Mouse (Mus musculus): ENCODE measurements around the gene 1700067P10Rik. TPM values are rescaled to one million over a fixed set of nuclear protein-coding genes. Genes with fewer than 3 reads are reported as not detected.

1700067P10Rik gene
- polyA plus RNA-seq, 1 experiment = not detected

DNA sequence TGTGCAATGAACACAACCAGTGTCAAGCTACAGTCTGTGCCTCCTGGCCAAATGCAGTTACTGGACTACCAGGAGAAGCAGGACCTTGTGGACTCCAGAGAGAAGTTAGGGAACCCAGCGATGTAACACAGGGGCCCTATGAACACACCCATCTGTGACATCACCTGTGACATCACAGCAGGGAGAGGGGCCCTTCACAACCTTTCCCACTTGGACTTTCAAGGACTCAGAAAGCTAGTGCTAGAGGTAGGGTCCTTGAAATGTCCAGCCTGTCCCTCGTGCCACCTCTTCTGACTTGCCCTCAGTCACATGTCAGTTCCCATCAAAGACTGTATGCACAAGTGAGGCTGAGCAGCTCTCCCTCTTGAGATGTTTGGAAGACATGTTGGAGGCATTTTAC is 327 bp downstream of the 1700067P10Rik start:
- H3K4me3 ChIP-seq = no peak overlapping the region
- TF ChIP-seq MYOG (IDR thresholded peaks at IDR 0.05; ENCODE audit: control insufficient read depth in 1 of 3, insufficient read depth in 1 of 3, insufficient read length in 2 of 3, low read depth in 2 of 3) = no peak
- TF ChIP-seq TCF3 (IDR thresholded peaks at IDR 0.05; ENCODE audit: insufficient read length, low read depth) = no peak
- no peak for TF ChIP-seq POLR2AphosphoS2 (IDR thresholded peaks at IDR 0.05; ENCODE audit: insufficient read length, low read depth)
- no peak for TF ChIP-seq SRF (IDR thresholded peaks at IDR 0.05; ENCODE audit: control insufficient read depth, insufficient read length, low read depth)
- no peak for TF ChIP-seq REST (IDR thresholded peaks at IDR 0.05; ENCODE audit: insufficient read depth, insufficient read length)
- TF ChIP-seq CEBPB (IDR thresholded peaks at IDR 0.05; ENCODE audit: insufficient read depth, poor library complexity, severe bottlenecking) = no peak
- no peak for TF ChIP-seq POLR2A (IDR thresholded peaks at IDR 0.05; ENCODE audit: insufficient read length, low read depth)
- no peak for TF ChIP-seq MAX (IDR thresholded peaks at IDR 0.05; ENCODE audit: low read depth)
- no peak for TF ChIP-seq MYOD1 (IDR thresholded peaks at IDR 0.05; ENCODE audit: control insufficient read depth in 1 of 3, insufficient read length in 2 of 3, low read depth in 2 of 3)
- no peak for TF ChIP-seq TCF12 (IDR thresholded peaks at IDR 0.05; ENCODE audit: insufficient read depth, poor library complexity, severe bottlenecking)
- no peak for TF ChIP-seq USF1 (IDR thresholded peaks at IDR 0.05; ENCODE audit: low read depth)
- TF ChIP-seq E2F4 (IDR thresholded peaks at IDR 0.05; ENCODE audit: insufficient read depth) = no peak

DNA sequence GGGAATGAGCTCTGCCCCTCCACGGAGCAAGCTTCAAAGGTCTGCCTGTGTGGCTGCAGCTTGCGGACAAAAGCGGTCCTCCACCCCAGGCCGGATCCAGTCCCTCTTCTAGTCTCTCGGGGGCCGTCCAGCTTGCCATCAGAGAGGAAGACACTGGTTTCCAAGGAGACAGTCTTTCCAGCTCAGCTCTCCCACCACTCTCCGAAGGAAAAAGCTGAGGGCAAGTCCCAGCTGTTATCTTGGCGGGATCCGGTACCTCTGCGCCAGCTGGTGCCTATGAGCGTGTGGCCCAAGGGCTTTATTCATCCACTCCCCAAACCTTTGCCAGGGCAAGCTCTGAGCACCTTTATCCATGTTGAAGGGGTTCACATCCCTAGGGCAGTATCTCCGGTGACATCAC is 1.2 kb downstream of the 1700067P10Rik start:
- Histone ChIP-seq H3K79me2 (ENCODE audit: control insufficient read depth, insufficient read depth) (no peaks in the 10 kb centered on the region), H3K27me3 (ENCODE audit: control insufficient read depth, insufficient read depth, insufficient read length) (peaks cover 12% of the 10 kb centered on the region), H3ac (ENCODE audit: control insufficient read depth, insufficient read length) (no peak overlapping the region), H3K4me2 (ENCODE audit: low read depth) (no peak overlapping the region), H3K4me3 (no peak overlapping the region), H3K36me3 (ENCODE audit: control insufficient read depth, insufficient read depth) (no peaks in the 10 kb centered on the region)
- no peak for TF ChIP-seq SRF (IDR thresholded peaks at IDR 0.05; ENCODE audit: control insufficient read depth, insufficient read length, low read depth)
- no peak for TF ChIP-seq TCF12 (IDR thresholded peaks at IDR 0.05; ENCODE audit: insufficient read depth, poor library complexity, severe bottlenecking)
- no peak for TF ChIP-seq TCF3 (IDR thresholded peaks at IDR 0.05; ENCODE audit: insufficient read length, low read depth)

More for the DNA sequence above, 327 bp downstream of the 1700067P10Rik start:
- no peak overlapping the region for H3K4me2 ChIP-seq (ENCODE audit: low read depth)
- peaks cover 5% of the 10 kb centered on the region for H3K27me3 ChIP-seq (ENCODE audit: control insufficient read depth, insufficient read depth, insufficient read length)
- H3ac ChIP-seq (ENCODE audit: control insufficient read depth, insufficient read length) = no peak overlapping the region
- H3K79me2 ChIP-seq (ENCODE audit: control insufficient read depth, insufficient read depth) = no peaks in the 10 kb centered on the region
- no peaks in the 10 kb centered on the region for H3K36me3 ChIP-seq (ENCODE audit: control insufficient read depth, insufficient read depth)

- Histone ChIP-seq H3K27me3 (ENCODE audit: control insufficient read depth, insufficient read depth, insufficient read length) (peaks cover 43% of the 10 kb centered on the region), H3K4me2 (ENCODE audit: low read depth) (no peak overlapping the region), H3K36me3 (ENCODE audit: control insufficient read depth, insufficient read depth) (no peaks in the 10 kb centered on the region), H3ac (ENCODE audit: control insufficient read depth, insufficient read length) (no peak overlapping the region), H3K79me2 (ENCODE audit: control insufficient read depth, insufficient read depth) (no peaks in the 10 kb centered on the region), H3K4me3 (no peak overlapping the region)
- TF ChIP-seq TCF12 (IDR thresholded peaks at IDR 0.05; ENCODE audit: insufficient read depth, poor library complexity, severe bottlenecking) (no peak), CEBPB (IDR thresholded peaks at IDR 0.05; ENCODE audit: insufficient read depth, poor library complexity, severe bottlenecking) (no peak), MYOD1 (IDR thresholded peaks at IDR 0.05; ENCODE audit: control insufficient read depth in 1 of 3, insufficient read length in 2 of 3, low read depth in 2 of 3) (no peak), POLR2A (IDR thresholded peaks at IDR 0.05; ENCODE audit: insufficient read length, low read depth) (no peak), E2F4 (IDR thresholded peaks at IDR 0.05; ENCODE audit: insufficient read depth) (no peak), MYOG (IDR thresholded peaks at IDR 0.05; ENCODE audit: control insufficient read depth in 1 of 3, insufficient read depth in 1 of 3, insufficient read length in 2 of 3, low read depth in 2 of 3) (no peak)
Observed at GRCm38 (mm10) chr17:48093286-48093817, 4.2 kb downstream of the 1700067P10Rik start.

DNA sequence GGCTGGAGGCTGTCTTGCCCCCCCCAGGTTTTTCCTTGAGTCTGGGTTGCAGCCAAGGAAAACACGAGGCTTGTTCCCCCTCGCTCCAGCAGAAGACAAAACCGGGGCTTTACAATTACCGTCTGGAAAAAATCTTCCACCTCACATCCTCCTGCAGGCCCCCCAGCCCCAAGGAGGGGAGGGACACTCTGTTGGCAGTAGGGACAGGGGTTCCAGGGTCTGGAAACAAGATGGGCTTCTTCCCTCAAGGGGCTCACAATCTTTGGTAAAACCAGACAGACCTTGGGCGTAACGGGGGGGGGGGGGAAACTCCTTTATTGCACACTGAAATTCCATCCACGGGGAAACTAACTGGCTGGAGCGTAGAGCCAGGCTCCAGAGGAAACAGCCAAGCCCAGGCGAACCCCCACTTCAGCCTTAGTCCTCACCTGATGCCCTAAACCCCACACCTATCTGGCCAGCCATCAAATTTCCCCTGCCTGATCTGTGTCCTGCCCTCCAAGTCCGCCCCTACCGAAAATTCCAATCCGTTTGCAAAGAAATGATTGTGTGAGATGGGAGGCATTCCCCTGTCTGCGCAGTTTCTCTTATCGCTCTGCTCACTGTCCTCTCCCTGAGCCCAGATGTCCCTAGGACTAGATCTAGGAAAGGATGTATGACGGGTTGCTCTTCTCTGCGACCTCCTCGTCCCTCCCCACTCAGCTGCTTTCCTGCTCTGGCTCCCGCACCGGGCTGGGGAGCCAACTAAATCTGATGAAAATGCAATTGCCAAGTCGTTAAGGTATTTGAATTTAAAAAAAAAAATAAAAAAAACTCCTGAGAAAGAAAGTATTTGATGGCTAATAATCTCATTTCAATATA is 5.9 kb downstream of the 1700067P10Rik start:
- Histone ChIP-seq H3K27me3 (ENCODE audit: control insufficient read depth, insufficient read depth, insufficient read length) (peaks cover 55% of the 10 kb centered on the region), H3K4me3 (no peak overlapping the region), H3K36me3 (ENCODE audit: control insufficient read depth, insufficient read depth) (no peaks in the 10 kb centered on the region), H3K79me2 (ENCODE audit: control insufficient read depth, insufficient read depth) (no peaks in the 10 kb centered on the region), H3K4me2 (ENCODE audit: low read depth) (no peak overlapping the region), H3ac (ENCODE audit: control insufficient read depth, insufficient read length) (no peak overlapping the region)
- TF ChIP-seq POLR2A (IDR thresholded peaks at IDR 0.05; ENCODE audit: insufficient read length, low read depth) (no peak), MAX (IDR thresholded peaks at IDR 0.05; ENCODE audit: low read depth) (no peak), TCF3 (IDR thresholded peaks at IDR 0.05; ENCODE audit: insufficient read length, low read depth) (no peak), REST (IDR thresholded peaks at IDR 0.05; ENCODE audit: insufficient read depth, insufficient read length) (no peak), TCF12 (IDR thresholded peaks at IDR 0.05; ENCODE audit: insufficient read depth, poor library complexity, severe bottlenecking) (no peak), MYOD1 (IDR thresholded peaks at IDR 0.05; ENCODE audit: control insufficient read depth in 1 of 3, insufficient read length in 2 of 3, low read depth in 2 of 3) (no peak), SRF (IDR thresholded peaks at IDR 0.05; ENCODE audit: control insufficient read depth, insufficient read length, low read depth) (no peak)

GRCm38 (mm10) chr17:48095718-48096121 is 6.6 kb downstream of the 1700067P10Rik start:
- Histone ChIP-seq H3K4me3 (no peak overlapping the region), H3K36me3 (ENCODE audit: control insufficient read depth, insufficient read depth) (no peaks in the 10 kb centered on the region), H3K4me2 (ENCODE audit: low read depth) (no peak overlapping the region), H3K79me2 (ENCODE audit: control insufficient read depth, insufficient read depth) (no peaks in the 10 kb centered on the region), H3ac (ENCODE audit: control insufficient read depth, insufficient read length) (no peak overlapping the region), H3K27me3 (ENCODE audit: control insufficient read depth, insufficient read depth, insufficient read length) (peaks cover 57% of the 10 kb centered on the region)
- TF ChIP-seq MAX (IDR thresholded peaks at IDR 0.05; ENCODE audit: low read depth) (no peak), POLR2A (IDR thresholded peaks at IDR 0.05; ENCODE audit: insufficient read length, low read depth) (no peak), USF1 (IDR thresholded peaks at IDR 0.05; ENCODE audit: low read depth) (no peak), TCF12 (IDR thresholded peaks at IDR 0.05; ENCODE audit: insufficient read depth, poor library complexity, severe bottlenecking) (no peak), REST (IDR thresholded peaks at IDR 0.05; ENCODE audit: insufficient read depth, insufficient read length) (no peak), SRF (IDR thresholded peaks at IDR 0.05; ENCODE audit: control insufficient read depth, insufficient read length, low read depth) (no peak), CEBPB (IDR thresholded peaks at IDR 0.05; ENCODE audit: insufficient read depth, poor library complexity, severe bottlenecking) (no peak), TCF3 (IDR thresholded peaks at IDR 0.05; ENCODE audit: insufficient read length, low read depth) (no peak), POLR2AphosphoS2 (IDR thresholded peaks at IDR 0.05; ENCODE audit: insufficient read length, low read depth) (no peak), MYOG (IDR thresholded peaks at IDR 0.05; ENCODE audit: control insufficient read depth in 1 of 3, insufficient read depth in 1 of 3, insufficient read length in 2 of 3, low read depth in 2 of 3) (no peak), MYOD1 (IDR thresholded peaks at IDR 0.05; ENCODE audit: control insufficient read depth in 1 of 3, insufficient read length in 2 of 3, low read depth in 2 of 3) (no peak), E2F4 (IDR thresholded peaks at IDR 0.05; ENCODE audit: insufficient read depth) (no peak)

Data from myocyte (in vitro differentiated cells).